Comparison of ENCODE assay signal across 19 mouse cellular contexts in genomic region chr4:10919987-10920386, GRCm38 (mm10).
"Had no signal": no experiment of that assay in that cellular context is flagged by ENCODE, and none has a peak within 500 bp of the region (broad histone marks: within the 10 kb centered on the region; RNA-seq: fewer than 3 reads in every experiment).

No protein-coding gene starts in this region.

- H3K27ac ChIP-seq: kidney, postnatal 0 days; layer of hippocampus, adult 2 months; limb, embryonic 13.5 days; lung, embryonic 15.5 days; midbrain, embryonic 12.5 days; midbrain, embryonic 15.5 days; neural tube, embryonic 12.5 days; neural tube, embryonic 15.5 days; stomach, embryonic 15.5 days had no signal

- H3K4me2 ChIP-seq: limb, embryonic 13.5 days; lung, embryonic 15.5 days; midbrain, embryonic 12.5 days; midbrain, embryonic 15.5 days; neural tube, embryonic 12.5 days; neural tube, embryonic 15.5 days; stomach, embryonic 15.5 days had no signal

- H3K4me1 ChIP-seq: limb, embryonic 13.5 days; midbrain, embryonic 12.5 days; neural tube, embryonic 12.5 days; neural tube, embryonic 15.5 days had no signal

- H3K27me3 ChIP-seq: limb, embryonic 13.5 days; lung, embryonic 15.5 days; midbrain, embryonic 12.5 days; midbrain, embryonic 15.5 days; neural tube, embryonic 12.5 days; neural tube, embryonic 15.5 days; stomach, embryonic 15.5 days had no signal

- DNase-seq: kidney, adult 2 months; kidney, postnatal 25 days; layer of hippocampus, adult 9-11 months; lung, adult 18-20 months; lung, postnatal 10 days; lung, postnatal 36 days; right cerebral cortex, postnatal 25 days; spleen, adult 18-20 months; thymus, postnatal 36 days had no signal

- H3K9me3 ChIP-seq: limb, embryonic 10.5 days; limb, embryonic 13.5 days; lung, embryonic 15.5 days; midbrain, embryonic 12.5 days; midbrain, embryonic 15.5 days; neural tube, embryonic 12.5 days; neural tube, embryonic 15.5 days; stomach, embryonic 15.5 days had no signal

- ATAC-seq: midbrain, embryonic 15.5 days had no signal

- H3K36me3 ChIP-seq: limb, embryonic 10.5 days; limb, embryonic 13.5 days; lung, embryonic 15.5 days; midbrain, embryonic 12.5 days; midbrain, embryonic 15.5 days; neural tube, embryonic 12.5 days; neural tube, embryonic 15.5 days; stomach, embryonic 15.5 days had no signal

- H3K9ac ChIP-seq: limb, embryonic 13.5 days; lung, embryonic 15.5 days; midbrain, embryonic 12.5 days; midbrain, embryonic 15.5 days; neural tube, embryonic 12.5 days; neural tube, embryonic 15.5 days; stomach, embryonic 15.5 days had no signal

- H3K4me3 ChIP-seq: layer of hippocampus, adult 2 months; limb, embryonic 10.5 days; limb, embryonic 13.5 days; lung, embryonic 15.5 days; midbrain, embryonic 12.5 days; midbrain, embryonic 15.5 days; neural tube, embryonic 12.5 days; neural tube, embryonic 15.5 days; stomach, embryonic 15.5 days had no signal
